Mouse (Mus musculus) thymus, adult 2 months (tissue): Measurements from ENCODE around the gene Spocd1.

Experiments
- CTCF ChIP-seq: fragments of 200-500 bp; IDR thresholded peaks from 2 replicates; pipeline ENCODE4 v1.5.1; 2012; ENCODE audit warnings: mild to moderate bottlenecking, control low read depth, low read length, moderate library complexity, borderline replicate concordance; ENCODE audit not compliant: control insufficient read depth, poor library complexity, insufficient read depth; ENCODE audit errors: extremely low read depth
- POLR2A ChIP-seq: fragments of 200-500 bp; IDR thresholded peaks from 2 replicates; pipeline ENCODE4 v1.6.1; 2012; ENCODE audit warnings: mild to moderate bottlenecking, low read length, control low read depth, moderate library complexity; ENCODE audit not compliant: control insufficient read depth, poor library complexity, insufficient read depth; ENCODE audit errors: extremely low read depth

DNA sequence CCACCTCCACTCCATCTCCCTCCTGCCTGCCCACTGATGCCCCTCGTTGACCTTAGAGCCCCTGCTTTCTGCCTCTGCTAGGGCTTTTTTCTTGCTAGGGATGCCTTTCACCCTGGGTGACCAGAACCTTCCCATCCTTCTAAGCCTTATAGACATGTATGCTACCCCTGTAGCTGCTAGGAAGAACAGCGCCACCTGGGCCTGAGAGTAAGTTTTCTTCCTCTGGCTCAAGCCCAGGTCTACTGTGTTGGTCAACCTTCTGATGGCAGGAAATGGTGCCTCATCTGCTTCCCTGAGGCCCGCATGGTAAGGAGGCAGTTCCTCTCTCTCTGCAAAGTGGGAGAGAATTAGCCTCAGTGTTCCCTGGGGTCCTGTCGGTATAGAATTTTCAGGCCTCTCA is 67.0 kb downstream of the Spocd1 start:
- TF ChIP-seq CTCF: no peak
- TF ChIP-seq POLR2A: no peak
